Mouse (Mus musculus) forelimb bud, embryonic 11.5 days (tissue): ENCODE data around the gene Ppfia3.

ENCODE experiments used
- DNase-seq: peaks from one replicate; pipeline ENCODE4 v3.0.0-alpha.2; 2012; ENCODE audit warnings: low read depth, low spot score

Ppfia3 gene

GRCm38 (mm10) chr7:45312686-45313453, 53.9 kb downstream of the Ppfia3 start:
- DNase-seq: peak; percentile 36

- DNase-seq: no peak
Measured at GRCm38 (mm10) chr7:45312023-45312422, 54.8 kb downstream of the Ppfia3 start.

DNA sequence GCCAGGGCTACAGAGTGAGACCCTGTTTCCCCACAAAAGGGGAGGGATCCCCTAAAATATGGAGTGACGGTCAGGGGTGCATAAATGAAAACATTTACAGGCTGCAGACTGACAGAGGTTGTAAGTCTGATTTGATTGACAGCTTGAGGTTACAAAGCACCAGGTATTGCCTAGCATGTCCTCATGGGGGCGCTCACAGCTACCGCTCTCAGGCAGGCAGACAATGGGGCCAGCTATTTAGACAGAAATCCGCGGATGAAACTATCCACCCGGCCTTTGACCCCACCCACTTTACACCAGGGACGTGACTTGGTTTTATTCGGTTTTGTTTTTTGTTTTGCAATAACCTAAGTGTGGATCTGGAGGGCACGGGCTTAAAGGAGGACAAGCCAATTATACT, 57.4 kb downstream of the Ppfia3 start:
- DNase-seq: peak; percentile 51

GRCm38 (mm10) chr7:45308551-45309240, 58.1 kb downstream of the Ppfia3 start:
- no peak for DNase-seq

DNA sequence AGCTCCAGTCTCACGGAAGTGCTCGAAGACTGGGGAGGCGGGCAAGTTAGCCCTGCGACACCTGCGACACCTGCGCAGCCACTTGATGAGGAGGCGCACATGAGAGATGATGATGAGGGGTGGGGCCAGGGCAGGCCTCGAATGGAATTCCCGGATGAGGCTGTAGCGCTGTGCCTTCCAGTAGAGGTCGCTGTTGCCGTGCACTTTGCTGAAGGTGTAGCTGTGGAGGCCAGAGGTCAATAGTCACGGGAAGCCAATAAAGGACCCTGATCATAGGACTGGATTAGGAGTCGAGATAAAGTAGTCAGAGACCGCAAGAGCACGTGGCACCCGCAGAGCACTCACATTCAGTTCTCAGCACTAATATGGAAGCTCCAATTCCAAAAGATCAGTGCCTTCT, 61.5 kb downstream of the Ppfia3 start:
- DNase-seq: peak; percentile 77

DNA sequence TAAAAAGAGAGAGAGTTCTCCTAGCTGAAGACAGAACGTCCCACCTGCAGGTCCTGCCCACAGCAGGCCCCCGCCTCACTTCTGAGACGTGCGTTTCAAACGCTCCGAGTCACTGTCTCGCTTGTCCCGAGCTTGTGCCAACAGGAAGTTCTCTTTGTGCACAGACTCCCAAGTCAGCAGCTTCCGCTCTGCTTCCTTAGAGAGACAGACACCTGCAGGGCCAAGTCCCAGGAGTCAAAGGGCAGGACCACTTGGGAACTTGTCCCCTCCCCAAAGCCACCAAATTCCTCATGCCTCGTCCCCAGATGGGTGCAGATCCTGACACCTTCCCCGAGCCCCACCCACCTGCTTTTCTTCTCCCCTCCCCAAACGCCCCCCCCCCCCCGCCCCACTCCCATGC, 62.0 kb downstream of the Ppfia3 start:
- DNase-seq: no peak

- DNase-seq: no peak
Measured at GRCm38 (mm10) chr7:45302626-45303025, 64.2 kb downstream of the Ppfia3 start.

- no peak for DNase-seq
Measured at GRCm38 (mm10) chr7:45300270-45300669, 66.5 kb downstream of the Ppfia3 start.

GRCm38 (mm10) chr7:45299752-45300151, 67.1 kb downstream of the Ppfia3 start:
- peak; percentile 73 for DNase-seq

DNA sequence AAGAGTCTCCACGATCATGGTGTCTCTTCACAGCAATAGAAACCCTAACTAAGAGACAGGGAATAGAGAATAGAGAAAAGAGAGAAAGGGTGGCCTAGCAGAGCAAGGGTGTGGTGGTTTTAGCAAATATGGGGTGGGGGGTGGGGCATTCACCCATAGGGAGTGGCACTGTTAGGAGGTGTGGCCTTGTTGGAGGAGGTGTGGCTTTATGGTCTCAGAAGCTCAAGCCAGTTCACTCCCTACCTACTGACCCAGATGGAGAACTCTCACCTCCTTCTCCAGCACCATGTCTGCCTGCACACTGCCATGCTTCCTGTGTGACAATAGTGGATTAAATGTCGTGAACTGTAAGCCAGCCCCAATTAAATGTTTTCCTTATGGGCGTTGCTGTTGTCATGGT, 69.3 kb downstream of the Ppfia3 start:
- DNase-seq: no peak

DNA sequence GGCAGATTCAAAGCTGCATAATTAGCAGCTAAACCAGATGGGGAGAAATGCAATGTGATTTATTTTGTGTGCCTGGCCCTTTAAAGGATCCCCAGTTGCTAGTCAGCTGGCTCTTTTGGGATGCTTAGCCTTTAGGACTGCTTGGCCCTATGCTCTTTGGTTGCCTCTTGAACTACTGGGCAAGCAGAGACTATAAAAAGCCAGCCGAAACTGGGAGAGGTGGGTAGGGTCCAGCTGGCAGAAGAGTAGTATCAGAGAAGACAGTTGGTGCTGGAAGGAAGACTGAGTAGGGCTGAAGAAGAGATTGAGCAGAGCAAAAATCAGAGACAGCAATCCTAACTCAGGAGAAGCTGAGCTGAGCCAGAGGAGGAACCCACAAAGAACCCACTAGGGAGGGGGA, 70.2 kb downstream of the Ppfia3 start:
- no peak for DNase-seq
